Mouse (Mus musculus): ENCODE data around the gene Adam12. TPM values are rescaled to one million over a fixed set of nuclear protein-coding genes. Genes with fewer than 3 reads are reported as not detected.

The Adam12 gene
- total RNA-seq, 2 experiments from 2014 or later = 7.1 TPM

GRCm38 (mm10) chr7:133863151-133863550 is 368.8 kb downstream of the Adam12 start:
- DNase-seq = no peak

- DNase-seq = no peak
Measured at GRCm38 (mm10) chr7:133862723-133863122, 369.2 kb downstream of the Adam12 start.

GRCm38 (mm10) chr7:133862233-133862632 is 369.7 kb downstream of the Adam12 start:
- no peak for DNase-seq

GRCm38 (mm10) chr7:133859548-133859947 is 372.4 kb downstream of the Adam12 start:
- DNase-seq = no peak

- DNase-seq = no peak
Measured at GRCm38 (mm10) chr7:133858506-133858905, 373.4 kb downstream of the Adam12 start.

GRCm38 (mm10) chr7:133856278-133856677 is 375.7 kb downstream of the Adam12 start:
- peak; percentile 69 to 78 for DNase-seq

- no peak for DNase-seq
Measured at GRCm38 (mm10) chr7:133850735-133851134, 381.2 kb downstream of the Adam12 start.

GRCm38 (mm10) chr7:133848180-133848579 is 383.8 kb downstream of the Adam12 start:
- DNase-seq = no peak

- no peak for DNase-seq
Measured at GRCm38 (mm10) chr7:133847175-133847574, 384.8 kb downstream of the Adam12 start.

GRCm38 (mm10) chr7:133842079-133842478 is 389.9 kb downstream of the Adam12 start:
- DNase-seq = no peak

- DNase-seq = peak; percentile 42 to 46
Measured at GRCm38 (mm10) chr7:133839546-133839945, 392.4 kb downstream of the Adam12 start.

Small RNAs within 50 kb of the gene (microRNA-seq; reads per million reads assigned to microRNA genes)
- gene Gm23631 = 0 reads per million in 2 experiments

Other genes with a start within 250 kb of the Adam12 start
- 1 to 10 TPM; 4.4 to 4.6 TPM for gene D7Ertd443e, start 153.5 kb upstream of the Adam12 start, total RNA-seq (2021)